Mouse (Mus musculus) ES-E14 (cell line): ENCODE measurements at regions not wholly inside any gene's neighbourhood (a gene's known extent, or its start where the extent isn't known, plus 50 kb on each side); places are given as distances from the start of the nearest gene placed in this dataset.

ENCODE experiments used
- DNase-seq: peaks from one replicate; pipeline ENCODE4 v3.0.0-alpha.2; 2013; ENCODE audit warnings: low read depth, low spot score
- H3K27ac ChIP-seq: 2 replicates; pipeline ENCODE4 v1.5.1; 2012; ENCODE audit warnings: low read depth, mild to moderate bottlenecking, low read length, moderate library complexity, mixed read lengths; ENCODE audit not compliant: poor library complexity, insufficient read depth, severe bottlenecking
- H3K36me3 ChIP-seq: 2 replicates; pipeline ENCODE4 v1.6.1; 2012; ENCODE audit warnings: mild to moderate bottlenecking, low read length, moderate library complexity, mixed read lengths; ENCODE audit not compliant: control insufficient read depth, poor library complexity, insufficient read depth, severe bottlenecking
- H3K4me1 ChIP-seq, 2 experiments: fragments of 150-350 bp in 1 of 2; sonication (generic) in 1 of 2; 2 replicates each; pipeline ENCODE4 v1.6.1; 2012; ENCODE audit warnings: low read length in 2 of 2, mild to moderate bottlenecking in 1 of 2, mixed read lengths in 1 of 2; ENCODE audit not compliant: control insufficient read depth in 2 of 2, insufficient read depth in 2 of 2, poor library complexity in 1 of 2
- H3K4me3 ChIP-seq, 2 experiments: fragments of 150-350 bp in 1 of 2; sonication (generic) in 1 of 2; 2 replicates each; pipeline ENCODE4 v1.5.1; 2012; ENCODE audit warnings: low read length in 2 of 2, low read depth in 1 of 2, mild to moderate bottlenecking in 1 of 2, mixed read lengths in 1 of 2; ENCODE audit not compliant: insufficient read depth in 1 of 2, poor library complexity in 1 of 2, severe bottlenecking in 1 of 2
- H3K9ac ChIP-seq: 2 replicates; pipeline ENCODE4 v1.6.1; 2012; ENCODE audit warnings: low read depth, mild to moderate bottlenecking, low read length, mixed read lengths; ENCODE audit not compliant: poor library complexity, insufficient read depth, severe bottlenecking
- H3K9me3 ChIP-seq: fragments of 150-350 bp; sonication (generic); 2 replicates; pipeline ENCODE4 v1.6.1; 2012; ENCODE audit warnings: low read depth, mild to moderate bottlenecking, low read length; ENCODE audit not compliant: control insufficient read depth, insufficient read depth
- CHD2 ChIP-seq: IDR thresholded peaks from 2 replicates; pipeline ENCODE4 v1.6.1; 2014; ENCODE audit warnings: mild to moderate bottlenecking, low read depth, low read length, inconsistent platforms
- HCFC1 ChIP-seq: IDR thresholded peaks from 2 replicates; pipeline ENCODE4 v1.6.1; 2012; ENCODE audit warnings: low read length, inconsistent platforms, borderline replicate concordance; ENCODE audit not compliant: insufficient read depth
- MAFK ChIP-seq: IDR thresholded peaks from 2 replicates; pipeline ENCODE4 v1.6.1; 2014; ENCODE audit warnings: mild to moderate bottlenecking, low read depth, low read length, inconsistent platforms; ENCODE audit not compliant: insufficient read depth
- ZC3H11A ChIP-seq: IDR thresholded peaks from 2 replicates; pipeline ENCODE4 v1.6.1; 2012; ENCODE audit warnings: low read depth, mild to moderate bottlenecking, inconsistent platforms, low read length, borderline replicate concordance
- ZNF384 ChIP-seq: IDR thresholded peaks from 2 replicates; pipeline ENCODE4 v1.6.1; 2012; ENCODE audit warnings: low read depth, low read length, inconsistent platforms
- in situ Hi-C, 2 experiments: fragments of 600-800 bp; cut with MboI; formaldehyde crosslinking; loops; one replicate each; pipeline ENCODE4 v1.15.1; 2025; ENCODE audit warnings: low sequenced_read_pairs in 2 of 2, inconsistent platforms in 1 of 2; ENCODE audit not compliant: unreplicated experiment in 2 of 2

GRCm38 (mm10) chr2:75146256-75146655 is 320.7 kb downstream of the Mtx2 start:
- in situ Hi-C loops, result loop anchor here in 1 of 2 experiments (10.0 kb wide), 1 partner anchor 431 kb away; the partner anchor contains the start of genes Hoxd3 and Hoxd4
- H3K4me1 ChIP-seq, result no peaks in the 10 kb centered on the region

DNA sequence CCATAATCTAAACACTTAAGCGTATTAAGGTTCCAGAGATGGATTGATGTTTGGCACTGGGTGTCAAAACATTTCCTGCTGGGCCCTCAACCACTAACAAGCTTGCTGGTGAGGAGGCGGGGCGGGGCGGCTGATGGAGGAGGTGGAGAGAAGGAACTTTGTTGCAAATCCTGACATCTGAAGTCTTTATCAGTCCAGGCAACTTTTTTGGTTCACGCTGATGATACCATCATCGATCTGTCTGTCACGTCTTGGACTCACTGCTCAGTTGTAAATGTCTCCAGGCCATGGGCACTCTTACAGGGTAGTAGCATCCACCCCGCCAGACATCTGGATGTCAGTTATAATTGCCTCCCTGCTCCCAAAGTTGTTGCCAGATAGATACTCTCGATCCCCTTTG is 321.8 kb downstream of the Mtx2 start:
- Histone ChIP-seq H3K4me3 (no peak overlapping the region; a peak in 1 of 4 replicates), H3K4me1 (no peaks in the 10 kb centered on the region), H3K9me3 (no peaks in the 10 kb centered on the region), H3K9ac (no peak overlapping the region), H3K36me3 (no peaks in the 10 kb centered on the region), H3K27ac (no peak overlapping the region)
- in situ Hi-C loops, result loop anchor here in 1 of 2 experiments (10.0 kb wide), 1 partner anchor 433 kb away; the partner anchor contains the start of genes Hoxd3 and Hoxd4
- no peak for DNase-seq
- TF ChIP-seq CHD2 (no peak), MAFK (no peak), ZC3H11A (no peak), HCFC1 (no peak), ZNF384 (no peak)

More at GRCm38 (mm10) chr2:75146256-75146655, 320.7 kb downstream of the Mtx2 start:
- no peak overlapping the region for H3K9ac ChIP-seq
- no peak overlapping the region for H3K4me3 ChIP-seq
- no peaks in the 10 kb centered on the region for H3K36me3 ChIP-seq
- H3K27ac ChIP-seq, result no peak overlapping the region
- no peak for DNase-seq
- no peaks in the 10 kb centered on the region for H3K9me3 ChIP-seq
- TF ChIP-seq MAFK, result no peak

DNA sequence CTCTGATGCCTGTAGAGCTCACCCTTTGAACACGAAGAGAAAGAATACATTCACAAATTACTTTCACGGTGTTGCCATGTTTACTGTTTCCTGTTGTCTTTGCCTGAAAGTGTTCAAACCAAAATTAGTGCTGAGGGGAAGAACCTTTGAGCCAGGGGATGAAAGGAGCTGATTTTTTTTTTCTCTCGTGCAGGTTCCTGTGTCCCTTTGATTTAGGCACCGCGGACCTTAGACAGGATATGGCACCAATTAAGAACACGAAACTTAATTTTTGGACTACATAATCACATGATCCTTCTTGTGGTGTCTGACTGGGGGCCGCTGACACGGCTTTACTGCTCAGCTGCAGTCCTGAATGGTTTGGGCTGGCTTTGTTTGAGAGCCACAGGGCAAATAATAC is 322.4 kb downstream of the Mtx2 start:
- in situ Hi-C loops, result loop anchor here in 1 of 2 experiments (10.0 kb wide), 1 partner anchor 433 kb away; the partner anchor contains the start of genes Hoxd3 and Hoxd4

DNA sequence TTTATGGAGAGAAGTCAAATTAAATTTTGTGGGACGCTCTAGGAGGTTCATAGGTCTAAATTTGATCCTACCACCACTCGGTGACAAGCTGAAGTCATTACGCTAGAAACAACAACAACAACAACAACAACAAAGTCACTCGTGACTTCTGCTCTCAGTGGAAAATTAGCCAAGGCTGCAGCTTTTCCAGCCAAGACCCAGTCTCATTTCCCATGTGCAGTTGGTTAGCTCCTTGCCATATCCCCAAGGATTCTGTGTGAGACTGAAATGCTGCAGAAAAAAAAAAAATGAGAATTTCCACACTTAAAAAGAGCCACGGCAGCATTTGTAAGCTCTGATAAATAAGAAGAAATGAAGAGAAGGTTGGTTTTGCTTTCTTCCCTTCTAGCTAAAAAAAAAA is 323.4 kb downstream of the Mtx2 start:
- no peak for TF ChIP-seq CHD2
- TF ChIP-seq ZC3H11A, result no peak
- no peak for TF ChIP-seq ZNF384
- no peak for TF ChIP-seq HCFC1
- no peak for TF ChIP-seq MAFK
- Histone ChIP-seq H3K27ac (no peak overlapping the region), H3K4me3 (no peak overlapping the region), H3K9ac (no peak overlapping the region), H3K4me1 (no peaks in the 10 kb centered on the region), H3K36me3 (no peaks in the 10 kb centered on the region), H3K9me3 (no peaks in the 10 kb centered on the region)
- in situ Hi-C loops, result loop anchor here in 1 of 2 experiments (10.0 kb wide), 1 partner anchor 434 kb away; the partner anchor contains the start of genes Hoxd3 and Hoxd4
- no peak for DNase-seq

More for the DNA sequence above, 322.4 kb downstream of the Mtx2 start:
- Histone ChIP-seq H3K4me1 (no peaks in the 10 kb centered on the region), H3K4me3 (no peak overlapping the region; a peak in 1 of 4 replicates), H3K27ac (no peak overlapping the region), H3K36me3 (no peaks in the 10 kb centered on the region), H3K9ac (no peak overlapping the region), H3K9me3 (no peaks in the 10 kb centered on the region)
- TF ChIP-seq CHD2, result no peak
- no peak for DNase-seq

- no peak for DNase-seq
- in situ Hi-C loops, result loop anchor here in 1 of 2 experiments (10.0 kb wide), 1 partner anchor 435 kb away; the partner anchor contains the start of genes Hoxd3 and Hoxd4
- H3K36me3 ChIP-seq, result no peaks in the 10 kb centered on the region
- no peaks in the 10 kb centered on the region for H3K4me1 ChIP-seq
- no peak overlapping the region for H3K9ac ChIP-seq
- H3K4me3 ChIP-seq, result no peak overlapping the region; a peak in 1 of 4 replicates
- no peaks in the 10 kb centered on the region for H3K9me3 ChIP-seq
- H3K27ac ChIP-seq, result no peak overlapping the region
- no peak for TF ChIP-seq HCFC1
Observed at GRCm38 (mm10) chr2:75149562-75149961, 324.0 kb downstream of the Mtx2 start.
